Mouse (Mus musculus) megakaryocyte, embryonic 14.5 days (primary cell): Measurements from ENCODE around the gene Crtac1.

Experiments
- FLI1 ChIP-seq: IDR thresholded peaks from 2 replicates; pipeline ENCODE4 v1.6.1; 2012; ENCODE audit warnings: low read length, inconsistent platforms, mixed read lengths
- GATA1 ChIP-seq: IDR thresholded peaks from 3 replicates; pipeline ENCODE4 v1.6.1; 2012; ENCODE audit warnings: mixed read lengths, low read length, inconsistent platforms, borderline replicate concordance

DNA sequence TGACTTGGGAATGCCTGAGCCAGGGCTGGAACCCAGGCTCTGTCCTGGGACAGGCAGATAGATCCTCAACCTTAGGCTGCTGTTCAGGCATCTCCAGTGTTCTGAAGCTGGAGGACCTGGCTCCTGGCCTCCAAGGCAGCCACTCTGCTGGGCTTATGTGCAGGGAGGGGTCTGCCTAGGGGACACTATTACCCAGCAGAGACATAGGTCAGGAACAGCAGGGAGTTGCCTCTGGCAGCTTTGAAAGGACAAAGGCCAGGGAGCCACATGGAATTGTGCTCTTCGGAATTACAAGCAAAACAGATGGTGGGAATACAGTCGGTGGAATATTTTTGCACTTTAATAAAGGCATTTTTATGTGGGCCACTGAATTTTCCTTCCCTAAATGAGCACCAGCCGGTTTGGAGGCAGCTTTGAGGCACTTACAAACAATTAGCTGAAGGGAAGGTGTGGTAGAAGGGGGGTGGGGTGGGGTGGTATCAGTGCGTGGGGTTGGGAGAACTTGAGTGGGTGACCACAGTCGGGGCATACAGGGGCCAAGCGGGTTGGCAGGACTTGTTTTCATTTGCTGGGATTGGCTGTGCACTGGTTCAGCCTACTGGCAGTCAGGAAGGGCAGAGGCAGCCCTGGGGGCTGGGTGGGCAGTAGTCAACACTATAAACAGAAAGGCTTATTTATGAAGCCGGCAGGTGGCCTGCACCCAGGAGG, 140.5 kb downstream of the Crtac1 start:
- TF ChIP-seq GATA1 (no peak), FLI1 (no peak)
